Mouse (Mus musculus): ENCODE measurements at regions not wholly inside any gene's neighbourhood (a gene's known extent, or its start where the extent isn't known, plus 50 kb on each side); places are given as distances from the start of the nearest gene placed in this dataset.

- no peak for DNase-seq (ENCODE audit: low read depth, low spot score)
Measured at GRCm38 (mm10) chr15:97188545-97188944, 58.4 kb upstream of the Pced1b start.

- DNase-seq (ENCODE audit: low read depth, low spot score) = peak; percentile 46
Measured at GRCm38 (mm10) chr15:97187831-97188230, 59.1 kb upstream of the Pced1b start.

- DNase-seq (ENCODE audit: low read depth, low spot score) = no peak
Measured at GRCm38 (mm10) chr15:97186034-97186433, 60.9 kb upstream of the Pced1b start.

- DNase-seq (ENCODE audit: low read depth, low spot score) = peak; percentile 36
Measured at GRCm38 (mm10) chr15:97182617-97183038, 64.3 kb upstream of the Pced1b start.

- DNase-seq (ENCODE audit: low read depth, low spot score) = no peak
Measured at GRCm38 (mm10) chr15:97180970-97181669, 65.8 kb upstream of the Pced1b start.

- DNase-seq (ENCODE audit: low read depth, low spot score) = no peak
Measured at GRCm38 (mm10) chr15:97178286-97178685, 68.6 kb upstream of the Pced1b start.

- DNase-seq (ENCODE audit: low read depth, low spot score) = no peak
Measured at GRCm38 (mm10) chr15:97177806-97178205, 69.1 kb upstream of the Pced1b start.

GRCm38 (mm10) chr15:97174989-97175388, 71.9 kb upstream of the Pced1b start:
- DNase-seq (ENCODE audit: low read depth, low spot score) = no peak

GRCm38 (mm10) chr15:97173233-97173632, 73.7 kb upstream of the Pced1b start:
- no peak for DNase-seq (ENCODE audit: low read depth, low spot score)

- no peak for DNase-seq (ENCODE audit: low read depth, low spot score)
Measured at GRCm38 (mm10) chr15:97170074-97170473, 76.8 kb upstream of the Pced1b start.

GRCm38 (mm10) chr15:97169381-97169780, 77.5 kb upstream of the Pced1b start:
- DNase-seq (ENCODE audit: low read depth, low spot score) = no peak

GRCm38 (mm10) chr15:97167116-97167515, 79.8 kb upstream of the Pced1b start:
- no peak for DNase-seq (ENCODE audit: low read depth, low spot score)

- no peak for DNase-seq (ENCODE audit: low read depth, low spot score)
Measured at GRCm38 (mm10) chr15:97164616-97165015, 82.3 kb upstream of the Pced1b start.

GRCm38 (mm10) chr15:97163971-97164370, 82.9 kb upstream of the Pced1b start:
- no peak for DNase-seq (ENCODE audit: low read depth, low spot score)

- DNase-seq (ENCODE audit: low read depth, low spot score) = no peak
Measured at GRCm38 (mm10) chr15:97163090-97163489, 83.8 kb upstream of the Pced1b start.

- DNase-seq (ENCODE audit: low read depth, low spot score) = no peak
Measured at GRCm38 (mm10) chr15:97162305-97162704, 84.6 kb upstream of the Pced1b start.

- no peak for DNase-seq (ENCODE audit: low read depth, low spot score)
Measured at GRCm38 (mm10) chr15:97161530-97161929, 85.4 kb upstream of the Pced1b start.

- no peak for DNase-seq (ENCODE audit: low read depth, low spot score)
Measured at GRCm38 (mm10) chr15:97152354-97152753, 94.6 kb upstream of the Pced1b start.

GRCm38 (mm10) chr15:97151793-97152192, 95.1 kb upstream of the Pced1b start:
- DNase-seq (ENCODE audit: low read depth, low spot score) = no peak

- DNase-seq (ENCODE audit: low read depth, low spot score) = no peak
Measured at GRCm38 (mm10) chr15:97150983-97151735, 95.4 kb upstream of the Slc38a4 start.

GRCm38 (mm10) chr15:97141958-97142357, 86.2 kb upstream of the Slc38a4 start:
- DNase-seq (ENCODE audit: low read depth, low spot score) = no peak

- DNase-seq (ENCODE audit: low read depth, low spot score) = peak; percentile 82
Measured at GRCm38 (mm10) chr15:97138265-97138664, 82.5 kb upstream of the Slc38a4 start.

GRCm38 (mm10) chr15:97135291-97135690, 79.5 kb upstream of the Slc38a4 start:
- DNase-seq (ENCODE audit: low read depth, low spot score) = peak; percentile 91
